Mouse (Mus musculus) kidney, postnatal 0 days (tissue): ENCODE data around the gene Ccdc43. TPM values are rescaled to one million over a fixed set of nuclear protein-coding genes. Genes with fewer than 3 reads are reported as not detected.

ENCODE experiments used
- ATAC-seq: fragments of 200-750 bp; cut with Nextera tagmentation; replicated peaks from 2 replicates; pipeline ENCODE4 v1.8.0; 2017; ENCODE audit warnings: low read depth, moderate number of reproducible peaks, moderate TSS enrichment, moderate library complexity; ENCODE audit not compliant: low FRiP score
- DNase-seq: peaks from one replicate; pipeline ENCODE4 v3.0.0-alpha.2; 2016; ENCODE audit warnings: low spot score
- H3K27ac ChIP-seq: fragments of 300-500 bp; sonication (generic); 2 replicates; pipeline ENCODE4 v1.5.1; 2014; ENCODE audit warnings: mild to moderate bottlenecking
- H3K27me3 ChIP-seq: fragments of 300-500 bp; sonication (generic); 2 replicates; pipeline ENCODE4 v1.6.1; 2014; ENCODE audit warnings: low read length, mixed read lengths; ENCODE audit not compliant: insufficient read depth
- H3K36me3 ChIP-seq: fragments of 300-500 bp; sonication (generic); 2 replicates; pipeline ENCODE4 v1.6.1; 2014; ENCODE audit warnings: low read length, mixed read lengths; ENCODE audit not compliant: insufficient read depth
- H3K4me1 ChIP-seq: fragments of 300-500 bp; sonication (generic); replicated peaks from 2 replicates; pipeline ENCODE4 v1.6.1; 2014; ENCODE audit warnings: antibody characterized with exemption, low read length, mixed read lengths; ENCODE audit not compliant: insufficient read depth
- H3K4me2 ChIP-seq: fragments of 300-500 bp; sonication (generic); 2 replicates; pipeline ENCODE4 v1.6.1; 2014; ENCODE audit warnings: mild to moderate bottlenecking, low read length, moderate library complexity, mixed read lengths
- H3K4me3 ChIP-seq: fragments of 300-500 bp; sonication (generic); replicated peaks from 2 replicates; pipeline ENCODE4 v1.5.1; 2014; ENCODE audit warnings: low read depth, low read length
- H3K9ac ChIP-seq: fragments of 300-500 bp; sonication (generic); 2 replicates; pipeline ENCODE4 v1.6.1; 2014; ENCODE audit warnings: low read depth, low read length
- H3K9me3 ChIP-seq: fragments of 300-500 bp; sonication (generic); replicated peaks from 2 replicates; pipeline ENCODE4 v1.6.1; 2016; ENCODE audit warnings: low read length, inconsistent platforms, mixed read lengths
- CTCF ChIP-seq: IDR thresholded peaks from 2 replicates; pipeline ENCODE4 v1.5.1; 2016; ENCODE audit warnings: antibody characterized with exemption, low read depth, mild to moderate bottlenecking, moderate library complexity
- WGBS: fragments of 180-500 bp; shearing (Covaris S2); extraction: QIAGEN DNeasy Blood & Tissue Kit; methylation state at CpG from one replicate; pipeline ENCODE4 v1.1.7; 2014; 5-methylcytosine and 5-hydroxymethylcytosine counted together
- polyA plus RNA-seq: library from polyadenylated mRNA; unstranded; fragments of >200 nt; fragmentation: Nextera tagmentation; extraction: Ambion mirVana; gene quantifications from 2 replicates; pipeline ENCODE4 v1.2.1, GENCODE M21; 2015

Ccdc43 gene
- 35.3 and 42.8 TPM in 2 replicates for polyA plus RNA-seq

- Histone ChIP-seq H3K4me3 (peak within 1 kb of the TSS; percentile 65), H3K4me1 (peaks cover 4% of the 10 kb centered on the region; the same call in 1 of the 2 replicates), H3K36me3 (no peaks in the 10 kb centered on the region), H3K9me3 (no peaks in the 10 kb centered on the region), H3K4me2 (peak within 1 kb of the TSS; percentile 77), H3K27me3 (no peaks in the 10 kb centered on the region), H3K27ac (peak within 1 kb of the TSS; percentile 11; the same call in 1 of the 2 replicates), H3K9ac (peak within 1 kb of the TSS; percentile 73)
- ATAC-seq: peak; percentile 93
- WGBS: under 1% methylated on average over 49 of the region's 49 CpGs
- TF ChIP-seq CTCF: no peak
- peak; percentile 88 for DNase-seq
These were observed at the start of gene Ccdc43 for GRCm38 (mm10) chr11:102697338-102698017. Ccdc43 (minus strand) TSS chr11:102697782.

DNA sequence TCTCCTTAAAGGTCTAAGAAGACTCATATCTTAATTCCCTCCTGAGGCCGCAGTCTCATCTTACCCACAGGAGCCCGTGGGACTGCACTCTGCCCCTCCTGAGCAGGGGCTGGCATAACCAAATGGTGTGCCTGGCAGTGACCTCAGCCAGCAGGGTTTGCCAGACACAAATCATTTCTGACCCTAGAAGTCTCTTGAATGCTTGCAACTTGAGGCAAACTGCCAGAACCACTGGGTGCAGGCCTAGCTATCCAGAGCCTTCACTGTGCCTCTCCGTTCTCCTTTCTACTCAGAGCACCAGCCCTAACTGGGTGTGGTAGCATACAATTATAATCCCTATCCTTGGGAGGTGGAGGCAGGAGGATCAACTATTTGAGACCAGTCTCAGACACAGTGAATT, 47.2 kb upstream of the Ccdc43 start:
- Histone ChIP-seq H3K36me3 (no peaks in the 10 kb centered on the region), H3K27me3 (peaks cover 3% of the 10 kb centered on the region; the same call in 1 of the 2 replicates), H3K9me3 (no peaks in the 10 kb centered on the region), H3K4me2 (no peak overlapping the region), H3K9ac (no peak overlapping the region), H3K27ac (no peak overlapping the region), H3K4me1 (peaks cover 2% of the 10 kb centered on the region; the same call in 1 of the 2 replicates), H3K4me3 (no peak overlapping the region)
- 85% methylated on average over 3 of the region's 3 CpGs for WGBS
- no peak for TF ChIP-seq CTCF
- DNase-seq (no peak), ATAC-seq (no peak)

- no peak for TF ChIP-seq CTCF
- DNase-seq: no peak
These were observed 45.3 kb upstream of the Ccdc43 start for GRCm38 (mm10) chr11:102742843-102743242.

DNA sequence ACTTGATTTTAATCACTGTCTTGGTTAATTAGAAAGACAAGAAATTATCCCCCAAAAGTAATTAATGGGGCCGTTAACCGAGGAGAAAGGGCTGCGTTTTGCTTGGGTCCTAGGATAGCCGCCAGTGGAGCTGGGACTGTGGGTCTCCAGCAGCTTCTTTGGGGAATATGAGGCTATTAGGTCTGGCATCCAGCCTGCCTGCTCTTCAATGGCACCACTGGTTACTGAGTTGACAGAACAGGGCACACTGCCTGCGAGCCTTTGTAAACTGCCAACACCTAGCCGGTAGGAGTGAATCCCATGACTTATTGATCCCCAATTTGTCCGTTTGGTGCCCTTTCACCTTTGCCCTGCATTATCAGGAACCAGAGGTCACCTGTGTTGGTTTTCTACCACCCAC, 44.5 kb upstream of the Ccdc43 start:
- WGBS: 59% methylated on average over 7 of the region's 7 CpGs
- Histone ChIP-seq H3K4me1 (peaks cover 7% of the 10 kb centered on the region; the same call in 1 of the 2 replicates), H3K27ac (no peak overlapping the region), H3K9me3 (no peaks in the 10 kb centered on the region), H3K4me2 (no peak overlapping the region), H3K4me3 (no peak overlapping the region), H3K36me3 (no peaks in the 10 kb centered on the region), H3K9ac (no peak overlapping the region), H3K27me3 (peaks cover 4% of the 10 kb centered on the region; the same call in 1 of the 2 replicates)
- no peak for TF ChIP-seq CTCF
- DNase-seq: no peak
- no peak for ATAC-seq

More at GRCm38 (mm10) chr11:102742843-102743242, 45.3 kb upstream of the Ccdc43 start:
- ATAC-seq: no peak
- Histone ChIP-seq H3K9me3 (no peaks in the 10 kb centered on the region), H3K4me3 (no peak overlapping the region), H3K9ac (no peak overlapping the region), H3K27me3 (peaks cover 4% of the 10 kb centered on the region; the same call in 1 of the 2 replicates), H3K27ac (no peak overlapping the region), H3K4me2 (no peak overlapping the region), H3K4me1 (peaks cover 7% of the 10 kb centered on the region; the same call in 1 of the 2 replicates), H3K36me3 (no peaks in the 10 kb centered on the region)
- WGBS: 85% methylated on average over 5 of the region's 5 CpGs

- WGBS: 20% methylated on average over 22 of the region's 22 CpGs
- DNase-seq: peak; percentile 36
- no peak for ATAC-seq
These were observed 43.8 kb upstream of the Ccdc43 start for GRCm38 (mm10) chr11:102741129-102741950.

GRCm38 (mm10) chr11:102740634-102741033, 43.1 kb upstream of the Ccdc43 start:
- Histone ChIP-seq H3K4me2 (no peak overlapping the region), H3K4me1 (peaks cover 7% of the 10 kb centered on the region; the same call in 1 of the 2 replicates), H3K9ac (no peak overlapping the region), H3K27me3 (peaks cover 4% of the 10 kb centered on the region; the same call in 1 of the 2 replicates), H3K36me3 (no peaks in the 10 kb centered on the region), H3K4me3 (no peak overlapping the region), H3K27ac (no peak overlapping the region), H3K9me3 (no peaks in the 10 kb centered on the region)
- no peak for DNase-seq
- WGBS: 60% methylated on average over 11 of the region's 11 CpGs
- TF ChIP-seq CTCF: no peak
- no peak for ATAC-seq

More at GRCm38 (mm10) chr11:102741129-102741950, 43.8 kb upstream of the Ccdc43 start:
- no peak for TF ChIP-seq CTCF
- H3K27ac ChIP-seq: no peak overlapping the region
- no peak overlapping the region for H3K9ac ChIP-seq
- peak overlapping the region; percentile 4; the same call in 1 of the 2 replicates for H3K4me2 ChIP-seq
- peaks cover 4% of the 10 kb centered on the region; the same call in 1 of the 2 replicates for H3K27me3 ChIP-seq
- no peaks in the 10 kb centered on the region for H3K36me3 ChIP-seq
- H3K4me3 ChIP-seq: no peak overlapping the region
- no peaks in the 10 kb centered on the region for H3K9me3 ChIP-seq
- H3K4me1 ChIP-seq: peaks cover 7% of the 10 kb centered on the region; the same call in 1 of the 2 replicates
